Mouse (Mus musculus) embryonic fibroblast, embryonic 13.5 days (primary cell): Measurements from ENCODE around the gene Ntrk2.

Experiments used
- CTCF ChIP-seq: IDR thresholded peaks from 2 replicates; pipeline ENCODE4 v1.5.1; 2011; ENCODE audit warnings: mild to moderate bottlenecking, control low read depth, low read length, moderate library complexity, borderline replicate concordance; ENCODE audit not compliant: insufficient read depth
- POLR2A ChIP-seq: IDR thresholded peaks from 2 replicates; pipeline ENCODE4 v1.6.1; 2011; ENCODE audit warnings: low read depth, mild to moderate bottlenecking, control low read depth, low read length, moderate library complexity

GRCm38 (mm10) chr13:58938464-58938863 is 132.1 kb downstream of the Ntrk2 start:
- no peak for TF ChIP-seq CTCF
- TF ChIP-seq POLR2A, result no peak
